Mouse (Mus musculus): ENCODE measurements around the gene Gm9972.

The Gm9972 gene

DNA sequence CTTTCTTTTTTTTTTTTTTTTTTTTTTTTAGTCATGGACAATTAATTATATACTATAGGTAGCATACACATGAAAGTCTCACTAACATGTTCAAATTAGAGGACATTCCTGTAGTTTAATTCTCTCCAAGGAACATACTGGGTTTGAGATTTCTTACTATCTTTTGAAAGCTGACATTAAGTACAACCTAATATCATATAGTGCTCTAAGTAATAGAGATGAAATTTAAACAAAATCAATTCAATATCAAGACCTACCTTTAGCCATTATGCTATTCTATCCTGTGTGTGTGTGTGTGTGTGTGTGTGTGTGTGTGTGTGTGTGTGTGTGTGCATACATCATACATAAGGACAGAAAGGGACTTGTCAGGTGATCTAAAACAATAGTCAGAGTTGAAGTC is at the start of gene Gm9972:
Gene Gm9972 (plus strand): TSS at position 301 of the 400 bp plus-strand sequence.
- DNase-seq, result no peak

DNA sequence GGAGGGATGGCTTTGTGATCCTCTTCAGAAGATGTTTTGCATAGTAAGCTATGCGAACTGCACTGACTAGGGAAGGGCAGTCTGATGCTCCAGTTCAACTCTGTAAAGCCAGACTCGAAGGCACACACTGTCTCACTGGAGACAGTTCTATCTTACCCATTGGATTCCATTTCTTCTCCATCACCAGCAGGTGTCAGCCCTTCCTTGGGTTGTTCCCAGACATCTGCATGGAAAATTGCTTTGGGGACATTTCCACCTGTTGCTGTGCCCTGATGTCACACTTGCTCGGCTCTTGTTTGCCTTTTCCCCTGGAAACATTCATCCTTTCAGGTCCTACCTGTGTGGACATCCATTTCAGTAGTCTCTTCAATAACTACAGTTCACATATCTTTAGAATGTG is 36.4 kb upstream of the Gm9972 start:
- DNase-seq, result peak; percentile 9

DNA sequence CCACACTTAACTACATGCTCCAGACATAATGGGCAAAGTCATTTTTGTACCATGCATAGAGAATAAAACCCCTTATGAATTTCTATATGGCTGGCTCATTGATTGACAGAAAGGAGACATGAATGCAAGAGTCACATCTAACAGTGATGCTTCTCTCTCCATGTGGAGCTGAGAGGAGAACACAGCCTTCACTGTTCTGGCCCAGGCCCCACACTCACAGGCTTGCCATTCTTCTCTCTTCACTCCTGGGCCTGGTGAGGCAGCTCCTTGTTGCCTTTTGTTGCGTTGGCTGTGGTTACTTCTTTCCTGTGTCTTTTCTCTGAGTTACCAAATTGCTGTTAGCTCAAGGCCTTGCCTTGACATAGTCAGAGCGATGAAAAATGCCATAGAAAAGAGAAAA is 23.6 kb upstream of the Gm9972 start:
- DNase-seq, result no peak

GRCm38 (mm10) chr11:43012980-43013379 is 22.6 kb upstream of the Gm9972 start:
- no peak for DNase-seq

GRCm38 (mm10) chr11:43023109-43023688 is 12.3 kb upstream of the Gm9972 start:
- DNase-seq, result no peak

DNA sequence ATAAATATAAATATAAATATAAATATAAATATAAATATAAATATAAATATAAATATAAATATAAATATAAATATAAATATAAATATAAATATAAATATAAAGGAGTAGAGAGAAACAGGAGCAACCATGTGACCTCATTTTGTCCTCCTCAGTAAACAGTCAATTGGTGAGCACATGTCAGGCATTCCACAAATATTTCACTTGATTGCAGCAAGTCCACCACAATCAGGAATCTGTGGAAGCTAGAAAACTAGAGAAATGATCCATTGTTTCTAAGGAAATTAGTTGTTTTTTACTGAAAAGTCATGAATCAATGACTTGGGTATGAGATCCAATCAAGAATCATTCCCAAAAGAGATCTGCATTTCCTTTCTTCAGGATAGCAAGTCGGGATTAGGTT is 5.7 kb upstream of the Gm9972 start:
- DNase-seq, result no peak

- DNase-seq, result no peak
These were observed 3.4 kb upstream of the Gm9972 start for GRCm38 (mm10) chr11:43032141-43032540.

DNA sequence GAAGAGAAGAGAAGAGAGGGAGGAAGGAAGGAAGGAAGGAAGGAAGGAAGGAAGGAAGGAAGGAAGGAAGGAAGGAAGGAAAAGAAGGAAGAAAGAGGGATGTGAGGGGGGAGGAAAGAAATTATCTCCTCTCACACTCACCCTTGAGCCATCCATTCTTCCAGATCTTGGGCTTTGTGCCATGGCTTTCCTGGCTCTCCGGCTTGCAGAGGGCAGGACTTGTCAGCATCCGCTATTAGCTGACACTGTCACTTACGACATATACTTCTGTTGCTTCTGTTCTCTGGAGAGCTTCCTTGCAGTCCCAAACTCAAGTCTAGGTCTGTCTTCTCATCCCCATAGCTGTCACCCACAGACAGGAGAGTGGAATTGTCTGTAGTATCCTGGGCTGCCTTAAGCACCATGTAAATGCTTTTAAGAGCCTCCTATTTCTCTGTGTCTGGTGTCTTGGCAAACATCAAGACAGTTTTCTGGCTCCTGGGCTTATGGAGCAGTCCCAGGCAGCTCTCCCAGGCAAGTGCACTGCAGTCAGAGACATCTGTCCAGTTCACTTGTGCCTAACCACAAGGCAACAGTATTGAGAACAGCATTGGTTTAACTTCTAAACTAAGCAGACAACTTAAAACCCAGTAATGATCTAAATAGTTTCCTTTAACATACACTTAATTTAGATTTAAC is 10.5 kb downstream of the Gm9972 start:
- DNase-seq, result no peak

GRCm38 (mm10) chr11:43049363-43049762 is 13.8 kb downstream of the Gm9972 start:
- DNase-seq, result no peak

- no peak for DNase-seq
These were observed 19.4 kb downstream of the Gm9972 start for GRCm38 (mm10) chr11:43054972-43055371.

DNA sequence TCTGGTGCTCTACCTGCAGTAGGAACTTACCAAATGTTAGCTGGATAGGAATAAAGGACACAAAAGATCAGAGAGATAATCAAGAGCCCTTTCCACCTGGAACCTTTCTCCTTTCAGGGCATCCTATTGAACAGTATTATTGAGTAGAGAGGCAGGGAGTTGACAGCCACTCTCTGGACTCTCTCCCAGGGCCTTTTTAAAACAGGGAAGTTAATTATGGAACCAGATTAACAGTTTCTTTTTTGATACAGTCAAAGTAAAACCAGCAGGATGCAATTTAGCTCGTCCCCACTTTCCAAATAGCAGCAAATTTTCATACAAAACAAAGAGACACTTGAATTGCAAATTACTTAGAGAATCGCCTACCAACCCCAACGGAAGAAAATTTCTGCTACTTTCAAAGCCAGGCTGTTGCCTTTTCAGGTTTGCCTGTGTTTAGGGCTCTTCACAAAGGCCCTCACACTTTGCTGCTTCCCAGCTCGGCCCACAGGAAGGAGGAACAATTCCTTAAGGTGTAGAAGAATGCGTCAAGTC is 24.0 kb downstream of the Gm9972 start:
- no peak for DNase-seq

DNA sequence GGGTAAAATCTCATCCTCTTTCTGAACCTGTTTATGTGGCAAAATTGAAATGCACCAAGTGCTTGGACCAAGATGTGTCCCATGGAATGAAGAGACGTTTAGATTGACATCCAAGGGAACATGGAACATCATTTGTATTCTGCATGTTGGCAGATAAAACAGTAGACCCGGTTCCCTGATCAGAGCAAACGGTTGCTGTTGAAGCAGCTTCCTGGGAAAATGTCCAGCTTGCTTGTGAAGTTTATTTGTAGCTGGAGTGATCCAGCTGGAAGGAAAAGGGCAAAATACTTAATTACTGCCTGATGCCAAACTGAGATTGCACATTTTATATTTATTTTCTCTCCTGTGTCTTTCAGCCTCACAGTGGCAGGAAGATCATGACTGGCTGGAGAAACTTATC is 26.7 kb downstream of the Gm9972 start:
- no peak for DNase-seq

DNA sequence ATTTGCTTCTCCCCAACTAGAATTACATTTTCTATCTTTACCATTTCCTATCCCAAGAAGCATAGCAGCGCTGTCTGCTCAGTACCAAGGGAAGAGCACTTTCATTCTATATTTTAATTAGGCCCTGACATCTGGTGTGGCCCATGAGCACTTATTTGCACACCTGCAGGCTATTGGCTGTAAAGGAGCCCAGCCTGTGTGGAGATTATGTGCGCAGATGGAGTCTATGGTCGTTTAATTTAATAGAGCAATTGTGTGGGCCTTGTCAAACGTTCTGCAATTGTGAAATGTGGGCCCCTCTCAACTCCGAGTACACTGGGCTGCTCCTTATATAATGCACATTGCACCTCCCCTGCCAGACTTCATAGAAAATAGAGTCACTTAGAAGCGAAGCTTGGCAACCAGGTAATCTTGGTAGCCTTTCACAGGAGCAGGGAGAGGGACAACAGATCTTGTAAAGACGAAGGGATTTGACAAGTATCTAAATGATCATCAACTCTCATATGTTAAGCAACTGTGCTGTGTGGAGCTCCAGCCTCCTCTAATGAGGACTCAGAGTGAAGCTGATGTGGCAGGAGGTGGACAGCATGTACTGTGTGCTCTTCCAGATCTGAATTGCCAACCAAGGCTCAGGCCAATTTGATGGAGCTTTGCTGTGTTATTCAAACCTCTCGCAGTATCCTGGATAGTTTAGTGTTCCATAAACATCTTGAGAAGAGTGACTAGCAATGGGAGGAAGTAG is 50.9 kb downstream of the Gm9972 start:
- no peak for DNase-seq

Data from kidney, adult 9 months (tissue).